Mouse (Mus musculus): ENCODE results near the gene Ndufs7. TPM values are rescaled to one million over a fixed set of nuclear protein-coding genes. Genes with fewer than 3 reads are reported as not detected.
"Not testable (repeated sequence)": the region's sequence is repeated elsewhere in the genome, so short reads cannot be mapped to it uniquely, and the experiment has no call there.

The Ndufs7 gene
- 65.5 and 65.7 TPM in 2 replicates for polyA plus RNA-seq (2011; ENCODE audit: insufficient read length, low read depth, missing spikeins)

DNA sequence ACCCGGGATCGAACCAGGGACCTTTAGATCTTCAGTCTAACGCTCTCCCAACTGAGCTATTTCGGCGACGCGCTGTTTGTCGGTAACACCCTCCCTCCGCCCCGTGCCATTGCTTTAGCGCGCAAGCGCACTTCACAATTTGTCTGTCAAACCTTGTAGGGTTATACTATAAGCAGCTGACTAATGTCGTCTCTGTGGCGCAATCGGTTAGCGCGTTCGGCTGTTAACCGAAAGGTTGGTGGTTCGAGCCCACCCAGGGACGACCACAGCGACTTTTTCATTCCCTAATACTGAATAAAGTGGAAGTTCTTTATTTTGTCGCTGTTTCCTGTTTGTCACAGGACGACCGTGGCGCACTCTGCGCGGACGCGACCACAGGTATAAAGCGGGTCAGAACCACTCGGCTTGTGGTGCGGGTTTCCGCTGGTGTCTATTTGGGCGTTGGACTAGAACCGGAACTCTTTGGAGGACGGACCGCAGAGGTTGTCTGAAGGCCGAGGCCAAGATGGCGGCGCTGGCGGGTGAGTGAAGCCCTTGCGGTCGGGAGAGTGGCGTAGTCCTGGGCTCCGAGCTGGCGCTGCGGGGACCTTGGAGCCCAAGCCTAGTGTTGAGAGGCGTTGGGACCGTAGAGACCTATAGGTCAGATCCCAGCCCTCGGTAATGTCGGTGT is at the start of gene Ndufs7:
Ndufs7 (plus strand) TSS at position 151 of the 670 bp plus-strand sequence.
- H3K27ac ChIP-seq (ENCODE audit: insufficient read depth, low read length) = peak within 1 kb of the TSS; percentile 32
- no peak for TF ChIP-seq CTCF (IDR thresholded peaks at IDR 0.05; ENCODE audit: borderline replicate concordance, insufficient read depth, low read length)
- TF ChIP-seq POLR2A (IDR thresholded peaks at IDR 0.05; ENCODE audit: low read depth, low read length) = peak; percentile 80
- H3K4me3 ChIP-seq (ENCODE audit: insufficient read depth, low read length) = peak within 1 kb of the TSS; percentile 92
- H3K4me1 ChIP-seq (ENCODE audit: control insufficient read depth, insufficient read depth, low read length) = no peaks in the 10 kb centered on the region

DNA sequence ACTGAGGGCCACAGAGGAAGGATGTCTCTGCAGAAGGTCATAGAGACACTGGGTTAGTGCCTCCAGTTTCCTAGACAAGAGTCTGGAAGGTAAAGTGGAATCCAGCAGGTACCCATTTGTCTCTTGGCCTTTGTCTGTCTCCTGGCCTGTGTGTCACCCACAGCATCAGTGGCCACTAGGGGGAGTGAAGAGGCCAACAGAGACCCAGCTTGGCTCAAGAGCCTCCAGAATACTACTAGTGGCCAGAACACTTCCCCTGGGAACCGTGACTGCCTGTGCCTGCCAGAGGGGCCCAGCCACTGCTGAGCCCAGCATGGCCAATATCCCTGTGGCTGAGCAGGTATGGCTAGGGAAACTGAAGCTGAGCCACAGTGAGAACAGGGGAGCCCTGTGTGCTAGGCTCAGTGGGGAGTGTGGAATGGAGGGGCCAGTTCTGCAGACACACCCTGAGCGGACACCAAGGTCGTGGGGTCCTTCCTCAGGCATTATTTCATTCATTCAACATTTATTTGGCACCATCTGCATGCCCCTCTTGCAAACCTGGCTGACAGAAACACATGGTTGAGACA is 49.4 kb upstream of the Ndufs7 start:
- Histone ChIP-seq H3K27ac (ENCODE audit: insufficient read depth, low read length) (no peak overlapping the region), H3K4me1 (ENCODE audit: control insufficient read depth, insufficient read depth, low read length) (no peaks in the 10 kb centered on the region), H3K4me3 (ENCODE audit: insufficient read depth, low read length) (no peak overlapping the region)
- TF ChIP-seq POLR2A (IDR thresholded peaks at IDR 0.05; ENCODE audit: low read depth, low read length) (no peak), CTCF (IDR thresholded peaks at IDR 0.05; ENCODE audit: borderline replicate concordance, insufficient read depth, low read length) (peak; percentile 79; the same call in 1 of the 2 replicates)

DNA sequence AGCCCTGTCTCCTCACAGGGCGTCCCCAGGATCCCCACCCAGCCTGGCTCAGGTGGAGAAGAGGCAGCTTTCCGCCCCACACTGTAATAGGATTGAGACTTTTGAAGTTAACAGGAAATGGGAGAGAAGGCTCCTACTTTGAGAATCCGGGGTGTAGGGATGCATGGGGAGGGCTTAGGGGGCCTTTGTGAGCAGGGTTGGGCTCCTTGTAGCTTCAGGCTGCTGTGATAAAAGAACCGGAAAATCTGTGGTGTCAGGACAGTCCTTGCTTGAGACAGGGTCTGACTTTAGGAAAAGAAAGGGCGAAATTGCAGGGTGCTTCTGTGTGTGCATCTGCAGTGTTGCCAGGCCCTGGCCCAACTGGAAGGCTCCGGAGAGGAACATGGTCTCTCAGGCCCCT is 48.4 kb upstream of the Ndufs7 start:
- TF ChIP-seq CTCF (IDR thresholded peaks at IDR 0.05; ENCODE audit: borderline replicate concordance, insufficient read depth, low read length) (no peak), POLR2A (IDR thresholded peaks at IDR 0.05; ENCODE audit: low read depth, low read length) (no peak)
- no peak overlapping the region for H3K4me3 ChIP-seq (ENCODE audit: insufficient read depth, low read length)

DNA sequence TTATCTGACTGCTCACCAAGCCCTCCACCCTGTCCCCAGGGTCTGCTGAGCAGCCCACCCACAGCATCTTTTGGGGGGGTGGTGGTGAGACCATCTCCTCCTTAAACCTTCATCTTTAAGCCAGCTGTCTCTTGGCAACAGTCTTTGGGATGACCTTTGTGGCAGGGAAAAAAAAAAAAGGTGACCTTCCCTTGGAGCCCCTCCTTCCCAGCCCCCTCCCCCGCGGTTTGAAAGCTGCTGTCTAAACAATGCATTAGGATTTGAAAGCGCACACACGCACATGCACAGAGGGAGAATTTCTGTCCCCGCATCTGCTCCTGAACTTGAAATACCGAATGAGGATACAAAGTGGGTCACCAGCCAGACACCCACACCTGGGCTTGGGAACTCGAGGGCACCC is 44.9 kb upstream of the Ndufs7 start:
- no peaks in the 10 kb centered on the region for H3K4me1 ChIP-seq (ENCODE audit: control insufficient read depth, insufficient read depth, low read length)
- H3K4me3 ChIP-seq (ENCODE audit: insufficient read depth, low read length) = no peak overlapping the region
- H3K27ac ChIP-seq (ENCODE audit: insufficient read depth, low read length) = no peak overlapping the region
- TF ChIP-seq CTCF (IDR thresholded peaks at IDR 0.05; ENCODE audit: borderline replicate concordance, insufficient read depth, low read length) (no peak), POLR2A (IDR thresholded peaks at IDR 0.05; ENCODE audit: low read depth, low read length) (no peak)

More for the DNA sequence above, 48.4 kb upstream of the Ndufs7 start:
- no peak overlapping the region for H3K27ac ChIP-seq (ENCODE audit: insufficient read depth, low read length)
- H3K4me1 ChIP-seq (ENCODE audit: control insufficient read depth, insufficient read depth, low read length) = no peaks in the 10 kb centered on the region

DNA sequence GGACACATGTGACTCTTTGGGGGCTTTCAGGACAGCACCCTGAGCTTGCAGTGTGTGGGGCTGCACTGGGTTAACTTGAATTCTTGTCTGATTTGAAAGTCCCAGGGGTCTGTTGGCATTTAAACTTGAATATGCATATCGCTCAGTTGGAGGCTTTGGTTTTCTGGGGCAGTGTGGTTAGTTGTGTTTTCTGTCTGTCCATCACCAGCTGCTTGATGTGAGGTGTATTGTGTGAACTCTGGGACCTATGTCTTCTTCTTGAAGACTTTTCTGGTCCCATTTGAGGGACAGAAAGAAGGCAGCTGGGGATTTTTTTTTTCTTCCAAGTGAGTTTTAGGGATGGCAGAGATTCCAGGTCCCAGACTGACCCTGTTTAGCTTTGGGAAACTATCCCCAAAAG is 41.7 kb upstream of the Ndufs7 start:
- Histone ChIP-seq H3K4me3 (ENCODE audit: insufficient read depth, low read length) (no peak overlapping the region), H3K4me1 (ENCODE audit: control insufficient read depth, insufficient read depth, low read length) (no peaks in the 10 kb centered on the region), H3K27ac (ENCODE audit: insufficient read depth, low read length) (no peak overlapping the region)
- TF ChIP-seq POLR2A (IDR thresholded peaks at IDR 0.05; ENCODE audit: low read depth, low read length) (no peak), CTCF (IDR thresholded peaks at IDR 0.05; ENCODE audit: borderline replicate concordance, insufficient read depth, low read length) (no peak)

DNA sequence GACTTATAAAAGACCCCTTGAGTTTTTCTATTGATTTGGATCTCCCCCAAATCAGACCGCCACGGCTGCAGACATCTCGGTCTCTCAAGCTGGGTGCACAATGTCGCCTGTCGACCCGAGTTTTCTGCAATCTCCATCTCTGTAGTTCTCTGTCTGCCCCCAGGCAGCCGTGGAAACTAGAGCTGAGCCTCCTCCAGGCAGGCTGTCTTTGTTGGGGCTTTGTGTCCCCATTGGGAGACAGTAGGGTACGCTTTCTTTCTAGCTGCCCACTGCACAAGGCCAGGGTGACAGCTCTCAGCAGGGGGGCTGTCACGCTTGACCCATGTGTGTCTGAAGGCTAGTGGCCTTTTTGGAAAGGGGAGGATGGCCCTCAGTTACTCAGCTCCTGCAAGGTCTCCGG is 41.2 kb upstream of the Ndufs7 start:
- Histone ChIP-seq H3K4me3 (ENCODE audit: insufficient read depth, low read length) (no peak overlapping the region), H3K27ac (ENCODE audit: insufficient read depth, low read length) (no peak overlapping the region), H3K4me1 (ENCODE audit: control insufficient read depth, insufficient read depth, low read length) (no peaks in the 10 kb centered on the region)
- TF ChIP-seq CTCF (IDR thresholded peaks at IDR 0.05; ENCODE audit: borderline replicate concordance, insufficient read depth, low read length) (no peak), POLR2A (IDR thresholded peaks at IDR 0.05; ENCODE audit: low read depth, low read length) (no peak)

DNA sequence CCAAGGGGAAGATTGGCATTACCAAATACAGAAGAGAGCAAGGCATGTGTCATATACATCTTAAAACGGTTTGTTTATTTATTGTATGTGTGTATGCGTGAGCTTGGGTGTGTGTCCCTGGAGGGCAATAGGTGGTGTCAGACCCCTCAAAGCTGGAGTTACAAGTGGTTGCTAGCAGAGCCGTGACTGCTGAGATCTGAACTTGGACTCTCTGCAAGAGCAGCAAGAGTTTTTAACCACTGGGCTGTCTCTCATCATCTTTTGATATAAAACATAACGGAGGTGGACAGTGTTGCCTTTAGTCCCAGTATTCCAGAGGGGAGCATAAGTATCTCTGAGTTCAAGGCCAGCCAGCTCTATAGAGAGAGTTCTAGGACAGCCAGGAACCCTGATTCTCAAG is 40.7 kb upstream of the Ndufs7 start:
- no peaks in the 10 kb centered on the region for H3K4me1 ChIP-seq (ENCODE audit: control insufficient read depth, insufficient read depth, low read length)
- H3K4me3 ChIP-seq (ENCODE audit: insufficient read depth, low read length) = no peak overlapping the region
- H3K27ac ChIP-seq (ENCODE audit: insufficient read depth, low read length) = no peak overlapping the region
- no peak for TF ChIP-seq CTCF (IDR thresholded peaks at IDR 0.05; ENCODE audit: borderline replicate concordance, insufficient read depth, low read length)

DNA sequence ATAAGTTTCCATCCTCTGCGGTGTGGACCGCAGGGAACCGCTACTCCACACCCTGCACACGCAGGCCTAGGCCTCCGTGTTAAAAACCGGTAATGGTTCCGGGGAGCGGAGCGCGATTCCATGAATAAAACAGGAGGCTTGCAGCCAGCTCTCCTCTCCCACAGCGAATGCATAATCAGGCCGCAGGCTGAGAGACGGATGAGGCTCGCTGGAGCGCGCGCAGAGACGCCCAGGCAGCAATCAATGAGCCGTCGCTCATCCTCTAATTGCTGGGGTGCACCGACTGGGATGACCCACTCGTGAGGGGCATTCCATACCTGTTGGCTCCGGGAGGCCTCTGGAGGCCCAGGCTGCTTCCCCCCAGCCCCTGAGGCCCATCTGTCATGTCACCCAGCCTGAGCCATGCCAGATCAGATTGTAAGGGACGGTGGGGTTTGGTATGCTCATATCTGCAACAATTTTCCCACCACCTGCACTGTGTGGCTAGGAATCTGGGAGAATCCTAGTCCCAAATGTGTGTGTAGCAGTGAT is 40.0 kb upstream of the Ndufs7 start:
- no peak for TF ChIP-seq CTCF (IDR thresholded peaks at IDR 0.05; ENCODE audit: borderline replicate concordance, insufficient read depth, low read length)
- TF ChIP-seq POLR2A (IDR thresholded peaks at IDR 0.05; ENCODE audit: low read depth, low read length) = no peak

DNA sequence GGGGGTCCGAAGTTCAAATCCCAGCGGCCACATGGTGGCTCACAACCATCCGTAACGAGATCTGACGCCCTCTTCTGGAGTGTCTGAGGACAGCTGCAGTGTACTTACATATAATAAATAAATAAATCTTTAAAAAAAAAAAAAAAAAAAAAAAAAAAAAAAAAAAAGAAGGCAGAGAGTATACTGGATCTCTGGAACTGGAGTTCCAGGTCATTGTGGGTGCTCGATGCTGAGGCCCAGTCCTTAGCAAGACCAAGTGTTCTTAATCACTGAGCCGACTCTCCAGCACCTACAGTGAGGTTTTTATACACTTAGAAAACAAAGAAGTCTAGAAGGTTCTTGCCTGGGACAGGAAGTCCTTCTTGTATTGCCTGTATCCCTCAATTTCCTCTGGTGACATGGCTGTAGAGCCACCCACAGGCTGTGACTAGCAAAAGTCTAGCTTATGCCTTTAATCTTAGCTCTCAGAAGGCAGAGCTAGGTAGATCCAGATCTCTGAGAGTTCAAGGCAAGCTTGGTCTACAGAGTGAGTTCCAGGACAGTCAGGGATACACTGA is 37.3 kb upstream of the Ndufs7 start:
- not testable (repeated sequence) for H3K4me1 ChIP-seq (ENCODE audit: control insufficient read depth, insufficient read depth, low read length); H3K4me3 ChIP-seq (ENCODE audit: insufficient read depth, low read length); H3K27ac ChIP-seq (ENCODE audit: insufficient read depth, low read length)

More for the DNA sequence above, 40.0 kb upstream of the Ndufs7 start:
- H3K4me3 ChIP-seq (ENCODE audit: insufficient read depth, low read length) = no peak overlapping the region
- H3K27ac ChIP-seq (ENCODE audit: insufficient read depth, low read length) = no peak overlapping the region
- H3K4me1 ChIP-seq (ENCODE audit: control insufficient read depth, insufficient read depth, low read length) = no peaks in the 10 kb centered on the region

Measured in embryonic fibroblast, embryonic 13.5 days (primary cell).